Mouse (Mus musculus) small intestine, adult 2 months (tissue): ENCODE results near the gene Ppp2r5e.

Experiments
- CTCF ChIP-seq: fragments of 200-500 bp; IDR thresholded peaks from 2 replicates; pipeline ENCODE4 v1.5.1; 2012; ENCODE audit warnings: low read depth, mild to moderate bottlenecking, control low read depth, inconsistent platforms, low read length, moderate library complexity, mixed read lengths; ENCODE audit not compliant: insufficient replicate concordance, insufficient read length; ENCODE audit errors: extremely low read depth
- POLR2A ChIP-seq: fragments of 200-500 bp; IDR thresholded peaks from 2 replicates; pipeline ENCODE4 v1.6.1; 2012; ENCODE audit warnings: low read depth, mild to moderate bottlenecking, control low read depth, inconsistent platforms, low read length, moderate library complexity

GRCm38 (mm10) chr12:75599490-75599889 is 3.4 kb upstream of the Ppp2r5e start:
- no peak for TF ChIP-seq CTCF
- TF ChIP-seq POLR2A: no peak
